Mouse (Mus musculus) embryo, embryonic 10.5 days (tissue): ENCODE measurements at regions not wholly inside any gene's neighbourhood (a gene's known extent, or its start where the extent isn't known, plus 50 kb on each side); places are given as distances from the start of the nearest gene placed in this dataset.
A peak's percentile ranks its signal among the peaks of the same experiment; 100 is the strongest.

Source experiments
- DNase-seq: peaks from one replicate; pipeline ENCODE4 v3.0.0-alpha.2; 2015; ENCODE audit warnings: low spot score

DNA sequence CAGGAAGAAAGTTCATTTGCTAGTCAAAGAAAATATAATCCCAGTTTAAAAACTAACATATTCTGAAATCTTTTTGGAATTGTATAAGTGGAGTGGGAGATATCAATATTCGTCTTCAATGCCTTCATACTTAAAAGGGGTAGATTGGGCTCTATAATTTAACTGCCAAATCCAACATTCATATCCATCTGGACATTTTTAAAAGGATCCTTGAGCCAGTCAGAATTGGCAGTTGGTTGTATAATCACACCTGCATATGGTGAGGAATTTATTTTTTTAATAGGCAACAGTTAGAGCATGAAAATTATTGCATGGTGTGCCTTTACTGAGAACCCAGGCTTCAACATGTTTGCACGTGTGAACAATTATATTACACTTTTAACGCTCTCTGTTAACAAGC lies 419.5 kb upstream of the Cd180 start:
- no peak for DNase-seq

DNA sequence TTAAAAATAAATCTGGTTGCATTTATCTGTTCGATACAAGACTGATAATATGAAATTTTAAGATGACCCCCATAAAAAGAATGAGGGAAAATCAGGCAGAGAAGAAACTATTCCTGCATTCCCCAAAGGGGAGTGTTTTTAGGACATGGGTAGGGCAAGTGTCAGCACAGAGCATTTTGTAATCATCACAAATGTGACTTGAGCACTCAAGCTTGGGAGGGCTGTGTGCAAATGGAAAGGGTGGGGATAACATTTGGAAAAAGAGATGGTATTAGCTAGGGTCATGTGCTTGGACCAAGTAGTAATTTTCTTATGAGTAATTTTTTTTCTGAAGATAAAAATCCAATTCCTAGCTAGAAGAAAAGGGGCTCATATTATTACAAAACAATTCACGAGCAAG lies 418.1 kb upstream of the Cd180 start:
- no peak for DNase-seq

DNA sequence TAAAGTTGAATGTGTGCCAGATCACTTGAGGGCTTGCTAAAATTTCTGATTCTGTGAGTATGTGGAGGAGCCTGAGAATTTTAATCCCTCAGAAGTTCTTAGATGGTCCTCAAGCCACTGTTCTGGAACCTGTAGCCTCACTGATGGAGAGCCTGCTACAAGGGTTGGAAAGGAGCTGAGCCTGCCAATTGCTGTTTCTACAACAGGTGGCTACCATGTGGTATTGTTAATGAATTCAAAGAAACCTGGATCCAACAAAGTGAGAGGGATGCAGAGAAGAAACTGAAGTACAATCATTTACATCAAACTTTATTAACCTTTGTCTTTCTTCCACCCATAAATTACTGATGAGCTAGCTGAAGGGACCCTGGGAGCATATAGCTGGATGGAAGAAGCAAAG lies 416.5 kb upstream of the Cd180 start:
- no peak for DNase-seq

DNA sequence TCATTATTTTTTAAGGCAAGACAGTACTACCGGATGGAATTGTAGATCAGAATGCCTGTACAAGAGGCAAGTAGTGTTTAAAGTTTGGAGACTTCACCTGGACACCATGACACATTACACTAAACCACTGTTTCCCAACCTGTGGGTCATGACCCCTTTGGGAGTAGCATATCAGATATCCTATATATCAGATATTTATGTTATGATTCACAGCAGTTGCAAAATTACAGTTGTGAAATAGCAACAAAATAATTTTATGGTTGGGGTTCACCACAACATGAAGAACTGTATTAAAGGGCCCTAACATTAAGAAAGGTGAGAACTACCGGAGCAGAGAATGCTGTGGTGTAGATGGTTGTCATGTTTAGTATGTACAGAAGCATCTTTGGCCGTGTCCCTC lies 413.2 kb upstream of the Cd180 start:
- no peak for DNase-seq

DNA sequence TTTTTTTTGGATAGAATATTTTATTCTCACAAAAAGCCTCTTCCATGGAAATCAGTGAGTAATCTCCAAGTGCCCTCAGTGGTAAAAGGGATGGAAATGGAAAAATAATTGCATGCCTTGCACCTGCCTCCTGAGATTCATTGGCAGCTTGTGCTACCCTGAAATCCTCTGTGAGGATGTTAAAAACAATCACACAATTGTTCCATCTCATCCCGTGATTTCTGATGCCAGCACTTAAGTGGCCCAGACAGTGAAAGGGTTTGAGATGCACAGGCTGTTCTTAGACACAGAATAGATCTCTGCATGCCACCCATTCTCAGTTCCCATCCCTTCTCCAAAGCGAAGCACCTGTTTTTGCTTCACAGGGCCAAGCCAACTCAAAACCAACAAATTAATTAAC lies 398.9 kb upstream of the Cd180 start:
- DNase-seq, result no peak

DNA sequence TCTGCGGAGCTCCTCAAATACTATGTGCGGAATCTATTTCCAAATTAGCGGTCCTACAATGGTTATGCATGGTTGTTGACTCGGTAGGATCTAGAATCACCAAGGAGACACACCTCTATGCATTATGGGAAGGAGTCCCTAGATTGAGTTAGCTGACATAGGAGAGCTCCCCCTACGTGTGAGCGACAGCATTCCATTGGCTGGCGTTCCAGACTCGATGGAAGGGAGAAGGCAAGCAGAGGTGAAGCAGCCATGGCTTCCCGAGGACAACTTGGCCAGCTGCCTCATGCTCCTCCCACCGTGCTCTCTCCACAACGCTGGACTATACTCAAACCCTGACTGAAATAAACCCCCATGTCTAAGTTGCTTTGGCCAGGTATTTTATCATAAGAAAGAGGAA lies 398.3 kb upstream of the Cd180 start:
- DNase-seq, result no peak

- no peak for DNase-seq
Measured at GRCm38 (mm10) chr13:102307983-102308382, 385.4 kb upstream of the Cd180 start.

- no peak for DNase-seq
Measured at GRCm38 (mm10) chr13:102312096-102312495, 381.3 kb upstream of the Cd180 start.

GRCm38 (mm10) chr13:102315921-102316692 lies 377.3 kb upstream of the Cd180 start:
- no peak for DNase-seq

DNA sequence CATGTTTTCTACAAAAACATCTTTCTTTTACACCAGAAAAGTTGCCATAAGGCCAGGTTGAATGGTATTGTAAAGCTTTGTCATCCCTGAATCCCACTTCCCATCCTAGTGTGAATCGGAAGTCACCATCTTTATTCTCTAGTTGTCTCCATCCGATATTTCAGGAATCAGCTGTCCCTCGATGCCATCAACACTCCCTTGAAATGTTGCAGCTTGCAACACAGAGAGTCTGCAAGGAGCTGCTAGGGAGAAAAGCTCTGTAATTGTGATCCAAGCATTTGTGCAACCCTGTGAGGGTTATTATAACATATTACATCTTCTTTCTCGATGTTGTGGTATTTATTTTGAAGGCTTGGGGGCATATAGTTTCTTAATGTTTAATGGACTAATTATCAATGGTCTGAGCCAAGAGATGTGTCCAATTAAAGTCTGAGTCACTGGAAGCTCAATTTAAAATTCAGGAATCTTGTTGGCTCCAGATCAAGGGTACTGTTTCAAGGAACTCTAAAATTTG lies 374.4 kb upstream of the Cd180 start:
- no peak for DNase-seq

DNA sequence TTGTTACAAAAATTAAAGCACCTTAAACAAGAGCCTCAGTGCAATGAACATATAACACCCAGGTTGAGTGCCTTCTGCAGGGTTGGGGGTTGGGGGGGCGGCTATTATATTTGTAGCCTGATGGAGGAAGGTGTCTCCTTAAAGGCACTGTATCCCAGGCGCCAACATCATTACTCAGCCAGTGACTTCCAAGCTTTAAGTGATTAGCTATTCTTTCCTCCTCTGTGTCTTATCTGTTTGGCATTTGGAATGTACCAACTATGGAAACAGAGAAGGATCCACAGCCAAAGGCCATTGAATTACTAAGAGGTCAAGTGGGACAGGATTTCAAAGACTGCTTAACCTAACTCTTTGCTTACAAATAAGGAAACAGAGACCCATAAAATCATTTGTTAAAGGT lies 373.9 kb upstream of the Cd180 start:
- DNase-seq, result no peak

- DNase-seq, result no peak
Measured at GRCm38 (mm10) chr13:102323876-102324275, 369.5 kb upstream of the Cd180 start.

DNA sequence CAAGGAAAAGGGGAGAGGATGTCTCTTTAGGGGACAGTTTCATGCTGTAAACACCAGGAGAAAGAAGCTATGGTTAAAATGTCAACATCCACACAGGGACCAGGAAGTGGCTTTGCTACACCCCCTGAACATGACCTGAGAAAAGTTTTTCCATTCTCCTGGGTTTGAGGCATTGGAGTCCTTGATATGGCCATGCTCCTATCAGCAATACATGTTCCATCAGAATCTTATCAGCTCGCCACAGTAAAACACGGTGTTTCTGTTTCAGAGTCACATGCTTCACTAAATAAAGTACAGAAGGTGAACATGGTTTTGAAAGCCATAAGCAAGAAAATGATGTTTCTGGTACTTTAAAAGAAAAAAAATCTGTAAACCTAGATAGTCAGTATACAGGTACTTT lies 367.4 kb upstream of the Cd180 start:
- DNase-seq, result no peak

DNA sequence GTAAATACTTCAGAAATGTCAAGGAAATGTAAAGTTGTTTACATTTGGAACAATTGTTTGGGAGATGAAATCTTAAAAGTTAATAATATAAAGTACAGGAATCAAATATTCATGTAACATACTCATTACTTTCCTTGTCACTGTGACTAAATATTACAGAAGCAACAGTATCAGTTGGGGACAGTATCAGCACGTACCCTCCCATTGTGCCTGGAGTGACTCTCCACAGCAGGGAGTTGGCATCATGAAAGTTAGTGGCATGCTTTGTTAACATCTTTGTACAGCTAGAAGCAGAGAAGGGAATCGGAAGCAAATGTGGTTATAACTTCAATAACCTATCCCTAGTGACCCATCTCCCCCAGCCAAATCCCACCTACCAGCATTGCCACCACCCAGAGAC lies 366.8 kb upstream of the Cd180 start:
- no peak for DNase-seq

- no peak for DNase-seq
Measured at GRCm38 (mm10) chr13:102333667-102334066, 359.7 kb upstream of the Cd180 start.

- DNase-seq, result peak; percentile 41
Measured at GRCm38 (mm10) chr13:102334131-102334534, 359.2 kb upstream of the Cd180 start.

- no peak for DNase-seq
Measured at GRCm38 (mm10) chr13:102343236-102343635, 350.1 kb upstream of the Cd180 start.

DNA sequence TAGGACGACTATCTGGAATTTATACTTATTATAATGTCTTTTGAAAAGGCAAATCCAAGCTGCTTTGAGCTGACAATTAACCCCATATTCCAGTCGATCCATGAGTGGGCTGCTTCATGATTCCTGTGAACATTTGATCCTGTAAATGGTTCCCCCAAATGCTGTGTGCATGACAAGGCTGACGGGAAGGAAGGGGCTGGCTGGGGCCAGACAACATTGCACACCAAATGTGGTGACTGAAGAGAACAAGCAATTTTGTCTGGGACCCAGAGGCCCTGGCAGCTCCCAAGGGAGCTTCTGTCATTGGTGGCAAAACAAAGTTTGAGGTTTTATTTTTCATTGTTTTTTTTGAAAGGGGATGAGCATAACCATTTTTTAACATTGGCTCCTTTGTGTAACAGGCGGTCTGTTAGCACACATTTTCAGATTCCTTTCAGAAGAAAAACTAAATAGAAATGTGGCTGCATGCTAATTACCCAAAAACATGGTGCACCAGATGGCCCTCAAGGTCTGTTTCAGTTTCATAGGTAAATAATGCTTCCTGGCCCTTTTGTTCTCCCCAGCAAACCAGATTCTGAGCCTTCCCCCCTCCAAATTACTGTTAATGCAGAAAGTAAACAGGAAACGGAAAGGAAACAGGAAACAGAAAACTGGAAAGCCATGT lies 348.6 kb upstream of the Cd180 start:
- DNase-seq, result no peak

DNA sequence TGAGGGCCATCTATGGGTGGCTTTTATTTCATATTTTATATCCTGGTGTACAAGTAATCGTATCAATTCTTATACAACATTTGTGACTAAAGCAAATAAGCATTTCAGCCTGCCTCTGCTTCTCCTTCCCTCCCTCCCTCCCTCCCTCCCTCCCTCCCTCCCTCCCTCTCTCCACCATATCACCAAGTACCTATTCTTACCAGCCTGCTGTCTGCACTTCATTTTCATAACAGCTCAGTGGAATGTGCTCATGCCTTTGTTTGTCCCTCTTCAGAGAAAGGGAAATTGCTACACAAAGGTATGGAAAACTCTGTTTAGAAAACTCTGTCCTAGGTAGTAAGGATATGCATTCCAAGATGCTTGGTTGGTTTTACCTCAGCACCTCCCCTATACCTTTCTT lies 343.9 kb upstream of the Cd180 start:
- no peak for DNase-seq

GRCm38 (mm10) chr13:102352073-102352854 lies 341.1 kb upstream of the Cd180 start:
- no peak for DNase-seq

GRCm38 (mm10) chr13:102355569-102355968 lies 337.8 kb upstream of the Cd180 start:
- DNase-seq, result no peak

- DNase-seq, result peak; percentile 54
Measured at GRCm38 (mm10) chr13:102372451-102373082, 320.8 kb upstream of the Cd180 start.
